Mouse (Mus musculus) liver, postnatal 0 days (tissue): ENCODE results near the gene D430041D05Rik.

Experiments used
- CTCF ChIP-seq: sonication (generic); IDR thresholded peaks from 2 replicates; pipeline ENCODE4 v1.5.1; 2016; ENCODE audit warnings: antibody characterized with exemption, low read depth
- EP300 ChIP-seq: IDR thresholded peaks from 2 replicates; pipeline ENCODE4 v1.6.1; 2016; ENCODE audit warnings: antibody characterized with exemption, low read depth, mild to moderate bottlenecking

DNA sequence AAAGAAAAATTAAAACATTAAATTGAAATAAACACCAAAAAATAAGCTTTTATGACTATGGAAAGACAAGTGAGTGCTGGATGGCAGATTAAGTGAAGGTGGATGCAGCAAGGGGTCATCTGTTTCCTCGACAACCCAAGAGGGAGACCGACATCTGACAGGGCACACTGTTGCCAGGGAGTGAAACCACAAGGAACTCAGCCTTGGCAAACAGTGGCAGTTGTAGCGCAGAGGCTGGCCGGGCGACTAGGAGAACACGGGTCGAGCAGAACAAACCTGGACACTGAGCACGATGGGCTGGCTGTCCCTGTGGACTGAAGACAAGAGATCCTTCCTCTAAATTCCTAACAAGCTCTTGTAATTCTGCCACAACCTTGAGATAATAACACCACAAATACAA, 94.3 kb downstream of the D430041D05Rik start:
- no peak for TF ChIP-seq CTCF
- TF ChIP-seq EP300: no peak
